Mouse (Mus musculus) MEL (cell line): Measurements from ENCODE around the gene Gatm.

Source experiments
- CTCF ChIP-seq, 3 experiments: IDR thresholded peaks in 2 of 3; conservative IDR thresholded peaks in 1 of 3; 2 replicates each; pipeline ENCODE4 v1.5.1; 2011 to 2012; ENCODE audit warnings: low read length in 3 of 3, low read depth in 2 of 3, mild to moderate bottlenecking in 2 of 3, improper control_type of control experiment in 1 of 3, inconsistent platforms in 1 of 3, mixed read lengths in 1 of 3, moderate library complexity in 1 of 3; ENCODE audit not compliant: control insufficient read depth in 1 of 3, insufficient read depth in 1 of 3, poor library complexity in 1 of 3, severe bottlenecking in 1 of 3
- MEF2A ChIP-seq: IDR thresholded peaks from 2 replicates; pipeline ENCODE4 v1.6.1; 2014; ENCODE audit warnings: low read depth, mild to moderate bottlenecking, inconsistent platforms, low read length, improper control_type of control experiment; ENCODE audit not compliant: poor library complexity, insufficient replicate concordance, severe bottlenecking; ENCODE audit errors: extremely low read depth
- RAD21 ChIP-seq: IDR thresholded peaks from 2 replicates; pipeline ENCODE4 v1.6.1; 2011; ENCODE audit warnings: mild to moderate bottlenecking, low read depth, low read length, improper control_type of control experiment
- RCOR1 ChIP-seq: IDR thresholded peaks from 2 replicates; pipeline ENCODE4 v1.6.1; 2012; ENCODE audit warnings: low read depth, mild to moderate bottlenecking, inconsistent platforms, low read length, improper control_type of control experiment
- USF1 ChIP-seq: IDR thresholded peaks from 2 replicates; pipeline ENCODE4 v1.6.1; 2014; ENCODE audit warnings: low read depth, mild to moderate bottlenecking, inconsistent platforms, low read length, improper control_type of control experiment, moderate library complexity
- ZNF384 ChIP-seq: IDR thresholded peaks from 2 replicates; pipeline ENCODE4 v1.6.1; 2012; ENCODE audit warnings: low read depth, mild to moderate bottlenecking, inconsistent platforms, low read length, improper control_type of control experiment

- TF ChIP-seq RCOR1 (no peak), ZNF384 (no peak), USF1 (no peak), CTCF (IDR thresholded peaks at IDR 0.05 in 2 of 3, conservative IDR thresholded peaks at IDR 0.05 in 1 of 3; ENCODE audit: control insufficient read depth in 1 of 3, insufficient read depth in 1 of 3, low read depth in 2 of 3, low read length in 3 of 3, poor library complexity in 1 of 3, severe bottlenecking in 1 of 3) (no peak), RAD21 (no peak), MEF2A (no peak)
Measured at GRCm38 (mm10) chr2:122659825-122660224, 48.7 kb upstream of the Gatm start.
